Mouse (Mus musculus) kidney, adult 9 months (tissue): ENCODE results near the gene Rpl35a.
A peak's percentile ranks its signal among the peaks of the same experiment; 100 is the strongest.
"Not testable (repeated sequence)": the region's sequence is repeated elsewhere in the genome, so short reads cannot be mapped to it uniquely, and the experiment has no call there.

Experiments used
- DNase-seq: peaks from one replicate; pipeline ENCODE4 v3.0.0; 2022

Gene Rpl35a

DNA sequence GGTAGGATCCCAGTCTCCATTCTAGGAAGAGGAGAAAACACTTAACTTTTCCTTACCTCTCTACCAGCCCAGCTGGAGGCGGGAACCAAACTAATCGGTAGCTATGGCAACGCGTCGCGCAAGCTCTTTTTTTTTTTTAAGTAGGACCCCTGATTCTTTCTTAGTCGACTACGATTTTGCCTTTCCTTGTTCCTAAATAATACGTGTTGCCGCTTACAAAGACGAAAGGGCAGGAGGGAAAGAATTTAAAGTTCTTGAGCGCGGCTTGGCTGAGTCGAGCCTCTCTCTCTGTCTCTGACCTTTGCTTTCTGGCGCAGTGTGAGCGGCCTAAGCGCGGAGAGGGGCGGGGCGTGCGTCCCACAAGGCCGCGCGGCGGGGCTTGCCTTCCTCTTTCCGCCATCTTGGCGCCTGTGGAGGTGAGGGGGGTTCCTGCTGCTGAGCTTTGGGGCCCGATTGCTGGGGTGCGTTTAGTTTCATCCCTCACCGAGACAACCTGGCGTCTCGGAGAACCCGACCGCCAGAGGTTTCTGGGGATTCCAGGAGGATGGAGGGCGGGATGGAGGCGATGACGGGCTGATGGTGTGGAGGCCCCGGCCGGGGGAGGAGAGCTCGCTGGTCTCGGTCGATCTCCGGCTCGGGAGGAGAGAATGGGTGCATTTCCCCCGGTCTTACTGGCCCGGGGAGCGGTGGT is at the start of gene Rpl35a, which contains the start of gene Iqcg:
TSS of gene Rpl35a (plus strand) at position 359 of the 691 bp plus-strand sequence.
TSS of gene Iqcg (minus strand) at position 124 of the 691 bp plus-strand sequence.
- peak; percentile 93 for DNase-seq

DNA sequence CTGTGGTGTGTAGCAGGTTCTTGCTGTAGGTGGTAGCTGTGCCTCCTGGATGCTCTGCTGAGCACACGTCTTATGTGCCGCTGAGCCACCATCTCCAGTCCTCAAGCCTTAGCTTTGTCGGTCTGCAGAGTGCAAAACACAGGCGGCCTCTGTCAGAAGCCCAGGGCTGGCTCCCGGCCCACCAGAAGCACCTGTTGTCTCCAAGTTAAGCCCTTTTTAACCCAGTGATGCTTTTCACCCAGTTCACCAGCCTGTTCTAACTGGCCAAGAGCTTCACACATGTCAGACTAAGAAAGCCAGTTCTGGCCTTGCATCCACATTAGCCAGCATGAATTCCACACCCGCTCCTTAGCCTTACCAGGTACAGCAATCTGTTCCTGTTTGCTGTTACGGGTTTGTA is 49.4 kb upstream of the Rpl35a start:
- DNase-seq = no peak

DNA sequence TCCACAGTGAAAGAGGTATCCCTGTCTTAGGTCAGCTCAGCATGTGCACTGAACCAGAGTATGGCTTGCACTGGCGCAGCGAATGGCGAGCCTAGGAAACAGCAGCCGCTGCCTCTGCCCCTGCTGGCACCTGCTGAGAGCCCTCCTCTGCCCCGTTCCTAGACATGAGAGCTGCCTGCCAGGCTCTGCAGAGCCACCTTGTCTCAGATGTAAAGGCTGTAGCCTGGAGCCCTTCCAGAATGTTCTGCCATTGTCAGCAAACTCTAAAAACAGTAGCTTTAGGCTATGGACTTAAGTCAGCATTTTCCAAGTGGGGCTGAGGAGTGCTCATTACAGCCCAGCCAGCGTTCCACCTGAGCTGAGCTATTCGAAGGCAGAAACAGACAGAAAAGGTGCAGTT is 48.8 kb upstream of the Rpl35a start:
- peak; percentile 57 for DNase-seq

DNA sequence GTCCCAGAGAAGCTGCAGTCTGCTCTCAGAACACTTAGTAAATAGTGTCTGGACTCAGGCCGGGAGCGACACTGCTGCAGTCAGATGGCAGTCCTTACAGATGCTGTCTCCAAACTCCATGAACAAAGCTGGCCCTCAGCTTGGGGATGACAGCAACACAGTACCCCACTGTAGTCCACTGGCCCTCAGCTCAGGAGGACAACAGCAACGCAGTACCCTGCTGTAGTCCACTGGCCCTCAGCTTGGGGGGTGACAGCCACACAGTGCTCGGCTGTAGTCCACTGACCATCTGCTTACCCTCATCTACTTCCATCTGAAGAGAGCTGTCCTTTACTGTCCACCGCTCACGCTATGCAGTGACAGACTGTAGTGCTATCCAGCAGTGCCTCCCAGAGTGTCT is 46.1 kb upstream of the Rpl35a start:
- no peak for DNase-seq

DNA sequence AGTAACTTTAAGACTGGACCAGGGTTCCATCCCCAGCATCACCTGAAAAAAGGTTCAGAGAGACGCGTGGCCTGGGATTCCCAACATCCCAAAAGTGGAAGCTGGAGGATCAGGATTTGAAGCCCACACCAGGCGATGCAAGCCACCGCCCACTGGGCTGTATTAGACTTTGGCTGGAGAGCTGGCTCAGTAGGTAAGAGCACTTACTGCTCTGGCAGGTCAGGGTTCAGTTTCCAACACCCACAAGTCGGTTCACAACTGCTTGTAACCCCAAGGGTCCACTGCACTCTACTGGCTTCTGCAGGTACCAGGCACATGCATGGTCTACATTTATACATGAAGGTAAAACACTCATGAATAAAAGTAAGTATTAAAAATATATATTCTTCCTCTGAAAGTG is 42.5 kb upstream of the Rpl35a start:
- peak; percentile 68 for DNase-seq

DNA sequence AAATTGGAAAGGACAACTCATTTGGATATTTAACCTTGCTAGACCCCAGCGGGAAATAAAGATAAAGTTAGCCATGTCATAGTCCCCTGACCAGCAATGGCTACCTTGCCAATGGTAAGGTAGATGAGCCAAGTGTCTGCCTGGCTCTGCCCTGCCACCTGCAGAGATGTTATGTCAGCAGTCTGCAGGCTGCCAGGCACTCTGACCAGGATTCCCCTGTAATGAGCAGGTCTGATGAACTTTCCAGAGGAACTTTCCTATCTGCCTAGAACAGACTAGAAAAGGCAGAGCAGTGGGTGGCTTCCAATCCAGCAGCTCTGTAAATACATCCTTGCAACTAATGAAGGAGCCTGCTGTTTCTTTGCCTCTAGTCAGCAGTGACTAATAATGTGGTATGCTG is 41.3 kb upstream of the Rpl35a start:
- DNase-seq = peak; percentile 78

DNA sequence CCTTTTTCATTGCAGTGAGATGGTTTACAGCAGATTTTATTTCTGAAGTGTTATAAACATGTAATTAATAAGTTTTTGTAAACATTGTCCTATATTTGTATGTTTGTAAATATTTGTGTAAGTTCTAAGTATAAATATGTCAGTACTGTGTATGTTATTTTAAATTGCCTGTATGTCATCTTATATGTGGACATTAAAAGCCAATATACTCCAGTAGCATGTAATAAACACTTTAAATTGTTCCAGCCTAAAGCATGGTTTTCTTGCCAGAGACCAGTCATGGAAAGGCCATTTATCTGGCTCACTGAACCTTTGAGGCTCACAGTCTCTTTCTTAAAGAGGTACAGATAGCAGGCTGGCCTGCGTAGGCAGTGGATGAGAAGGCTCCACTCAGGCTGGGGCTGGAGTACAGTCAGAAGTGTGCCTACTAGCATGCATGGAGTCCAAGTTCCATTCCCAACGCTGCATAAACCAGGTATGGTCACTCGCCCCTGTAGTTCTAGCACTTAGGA is 40.8 kb upstream of the Rpl35a start:
- DNase-seq = no peak

DNA sequence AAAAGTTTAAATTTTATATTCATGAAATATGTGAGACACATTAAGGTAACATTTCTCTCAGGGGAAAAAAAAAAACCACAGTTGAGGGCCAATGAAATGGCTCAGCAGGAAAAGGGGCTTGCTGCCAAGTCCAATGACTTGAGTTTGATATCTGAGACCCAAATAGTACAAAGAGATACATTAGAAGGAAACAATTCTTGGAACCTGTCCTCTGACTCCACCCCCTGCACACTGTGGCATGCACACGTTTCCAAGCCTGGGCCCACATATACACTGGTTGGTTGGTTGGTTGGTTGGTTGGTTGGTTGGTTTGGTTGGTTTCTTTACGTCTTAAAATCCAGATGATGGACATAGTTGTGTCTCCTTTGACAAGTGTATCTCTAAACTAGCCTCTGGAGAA is 40.3 kb upstream of the Rpl35a start:
- no peak for DNase-seq

DNA sequence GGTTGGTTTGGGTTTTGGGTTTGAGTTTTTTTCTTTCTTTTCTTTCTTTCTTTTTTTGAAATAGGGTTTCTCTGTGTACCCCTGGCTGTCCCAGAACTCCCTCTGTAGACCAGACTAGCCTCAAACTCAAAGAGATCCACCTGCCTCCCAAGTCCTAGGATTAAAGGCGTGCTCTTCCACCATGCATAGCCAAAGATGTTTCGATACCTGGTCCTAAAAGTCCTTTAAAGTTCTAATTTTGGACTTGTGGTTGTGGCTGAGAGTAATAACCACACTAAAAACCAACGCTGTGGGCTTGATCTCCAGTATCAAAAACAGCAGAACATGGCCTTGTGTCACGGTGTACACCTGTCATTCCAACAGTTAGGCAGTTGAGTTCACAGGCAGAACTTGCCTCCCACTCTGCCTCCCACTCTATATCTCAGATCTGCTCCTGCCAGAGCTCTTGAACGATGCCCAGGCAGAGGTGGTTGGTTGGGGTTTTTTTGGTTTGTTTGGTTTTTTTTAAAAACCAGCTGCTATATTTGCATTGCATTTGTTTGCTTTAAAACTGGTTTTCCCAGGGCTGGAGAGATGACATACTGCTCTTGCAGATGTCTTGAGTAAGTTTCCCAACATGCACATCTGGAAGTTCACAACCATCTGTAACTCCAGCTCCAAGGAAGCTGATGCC is 38.4 kb upstream of the Rpl35a start:
- no peak for DNase-seq

DNA sequence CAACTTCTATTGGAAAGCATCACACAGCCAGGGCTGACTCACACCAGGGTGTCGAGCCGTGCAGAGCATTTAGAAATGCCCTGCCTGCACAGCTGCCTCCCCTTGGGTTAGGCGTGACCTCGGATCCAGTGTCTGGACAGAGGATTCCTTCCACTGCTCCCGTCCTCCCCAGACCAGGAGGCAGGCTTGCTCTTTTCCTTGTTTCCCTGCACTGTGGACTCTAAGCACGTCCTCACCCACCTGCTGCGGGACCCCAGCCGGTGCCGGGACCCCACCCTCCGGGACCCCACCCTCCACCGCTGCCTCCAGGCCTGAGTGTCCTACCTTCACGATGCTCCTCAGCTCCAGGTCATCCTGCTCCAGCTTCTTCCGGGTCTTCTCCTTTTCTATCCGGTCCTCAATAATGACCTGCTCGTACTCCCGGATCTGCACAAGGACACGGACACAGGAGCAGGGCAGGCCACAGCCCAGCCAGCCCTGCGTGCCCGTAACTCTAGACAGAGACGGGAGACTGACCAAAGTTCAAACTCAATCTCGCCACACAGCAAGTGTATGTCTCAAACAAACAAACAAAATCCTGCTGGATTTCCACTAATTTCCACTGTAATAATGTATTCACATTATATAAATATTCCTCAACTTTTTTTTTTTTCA is 37.0 kb upstream of the Rpl35a start:
- peak; percentile 85 for DNase-seq

DNA sequence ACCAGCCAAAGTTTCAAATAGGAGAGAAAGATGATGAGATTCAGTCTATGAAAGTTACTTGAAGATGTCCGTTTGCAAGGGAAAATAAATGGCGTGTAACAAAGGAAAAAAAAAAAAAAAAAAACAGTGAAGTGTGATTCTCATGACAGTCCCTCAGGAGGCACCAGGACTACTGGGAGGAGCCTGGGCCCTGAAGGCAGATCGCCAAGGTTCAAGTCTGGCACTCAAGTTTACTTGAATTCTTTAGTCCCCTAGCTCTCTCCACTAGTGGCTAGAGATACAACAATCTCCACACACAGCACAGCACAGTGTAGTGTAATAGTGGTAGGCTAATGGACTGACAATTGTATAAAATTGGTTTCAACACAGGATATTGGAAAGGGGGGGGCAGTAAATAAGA is 34.9 kb upstream of the Rpl35a start:
- peak; percentile 59 for DNase-seq

DNA sequence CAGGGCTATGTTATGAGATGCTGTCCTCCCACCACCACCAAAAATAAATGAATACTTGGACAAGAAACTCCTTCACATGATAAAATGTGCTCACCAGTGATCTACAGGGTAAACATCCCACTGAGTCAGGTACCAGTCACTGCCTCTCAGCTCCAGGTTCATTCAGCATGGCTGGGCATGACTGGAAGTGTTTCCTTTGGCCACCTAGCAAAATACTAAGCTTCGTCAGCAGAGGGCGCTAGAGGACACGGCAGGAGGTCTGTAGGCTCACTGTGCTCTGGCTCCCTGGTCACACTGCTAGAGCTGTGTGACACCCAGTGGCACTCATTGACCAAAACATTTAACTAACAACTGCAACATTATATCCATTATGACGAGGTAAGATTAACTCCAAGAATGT is 32.5 kb upstream of the Rpl35a start:
- DNase-seq = peak; percentile 92

DNA sequence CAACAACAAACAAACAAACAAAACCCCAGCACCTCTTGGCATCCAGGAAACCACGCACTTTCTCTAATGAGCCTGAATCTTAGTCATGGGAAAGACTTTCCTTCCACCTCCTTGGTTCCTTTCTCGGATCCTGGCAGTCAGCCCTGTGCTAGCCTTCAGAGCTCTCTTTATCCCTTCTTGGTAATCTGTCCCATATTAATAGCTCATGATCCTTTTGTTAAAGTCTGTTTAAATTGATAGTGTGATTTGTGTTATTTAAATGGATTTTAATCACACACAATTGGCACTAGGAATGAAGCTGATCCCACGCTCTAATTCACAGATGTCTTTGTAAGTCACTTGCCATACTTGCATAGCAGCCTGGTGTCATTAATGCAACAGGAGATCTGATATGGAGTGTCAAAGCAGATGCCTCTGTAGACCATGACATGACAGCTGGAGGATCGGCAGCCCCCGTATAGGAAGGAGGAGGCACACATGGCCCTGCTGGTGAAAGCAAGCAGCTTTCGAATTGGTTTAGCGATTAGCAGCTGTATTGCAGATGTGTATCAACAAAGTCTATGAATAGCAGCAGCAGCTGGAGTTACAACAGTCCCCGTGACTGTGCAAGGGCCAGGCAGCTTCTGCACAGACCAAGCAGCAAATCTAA is 31.7 kb upstream of the Rpl35a start:
- DNase-seq = no peak

DNA sequence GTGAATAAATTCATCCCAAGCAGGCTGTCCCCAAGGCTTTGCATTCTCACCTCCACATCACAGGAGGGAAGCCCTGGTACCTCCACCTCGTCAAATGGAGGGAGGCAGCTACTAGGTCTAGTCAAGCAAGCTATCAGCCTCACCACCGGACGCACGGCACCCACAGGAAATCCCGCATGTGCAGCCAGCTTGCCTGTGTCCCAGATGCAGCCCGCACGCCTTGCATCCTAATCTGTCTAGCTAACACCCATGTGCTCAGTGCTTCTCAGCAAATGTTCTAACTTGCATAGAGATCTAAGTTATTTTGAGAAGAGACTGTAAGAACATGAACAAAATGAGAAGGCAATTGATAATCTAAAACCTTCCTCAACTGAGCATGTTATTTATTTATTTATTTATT is 29.9 kb upstream of the Rpl35a start:
- DNase-seq = no peak

DNA sequence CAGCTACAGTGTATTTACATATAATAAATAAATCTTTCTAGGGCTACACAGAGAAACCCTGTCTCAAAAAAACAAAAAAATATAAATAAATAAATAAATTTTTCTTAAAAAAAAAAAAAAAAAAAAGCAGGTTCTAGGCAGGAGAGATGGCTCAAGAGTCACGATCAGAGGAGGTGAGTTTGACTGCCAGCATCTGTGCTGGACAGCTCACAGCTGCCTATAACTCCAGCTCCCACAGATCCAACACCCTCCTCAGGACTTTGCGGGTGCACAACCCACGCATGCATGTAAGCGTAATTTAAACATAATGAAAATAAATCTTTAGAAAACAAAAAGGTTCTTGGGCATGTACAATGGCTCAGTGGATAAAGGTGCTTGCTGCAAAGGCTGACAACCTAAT is 20.2 kb upstream of the Rpl35a start:
- no peak for DNase-seq

DNA sequence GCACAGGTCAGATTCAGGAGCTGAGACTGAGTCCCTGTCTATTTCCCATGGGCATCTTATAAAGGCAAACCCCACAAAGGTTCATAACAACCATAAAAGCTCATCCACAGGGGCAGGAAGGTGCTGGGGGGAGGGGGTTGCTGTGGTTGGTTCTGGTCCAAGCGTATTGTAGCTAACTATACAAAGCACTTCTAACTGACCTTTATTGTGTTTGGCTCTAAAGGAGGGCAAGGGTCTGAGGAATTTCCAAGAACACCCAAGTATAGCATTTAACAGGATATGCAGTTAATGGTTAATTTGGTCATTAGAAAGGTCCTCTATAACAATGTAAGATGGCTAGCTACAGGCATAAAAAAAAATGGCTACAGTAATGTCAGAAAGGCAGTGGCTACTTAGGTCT is 13.6 kb upstream of the Rpl35a start:
- DNase-seq = no peak

DNA sequence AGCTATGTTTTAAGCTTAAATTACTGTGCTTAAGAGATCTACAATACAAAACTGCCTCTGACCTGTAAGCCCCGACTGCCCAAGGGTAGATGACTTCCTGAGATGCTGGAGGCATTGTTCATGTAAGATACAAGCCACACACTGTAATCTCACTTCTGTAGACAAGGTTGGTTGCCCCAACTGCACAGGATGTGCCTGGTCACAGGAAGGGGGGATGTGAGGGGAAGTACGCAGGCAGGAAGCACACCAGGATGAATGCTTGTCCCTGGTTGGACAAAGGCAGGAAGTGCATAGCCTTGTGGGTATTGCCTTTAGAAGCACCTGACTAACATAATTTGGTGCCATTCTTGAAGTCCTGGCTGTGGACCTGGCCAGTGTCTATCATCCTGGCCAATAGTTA is 13.0 kb upstream of the Rpl35a start:
- DNase-seq = no peak

DNA sequence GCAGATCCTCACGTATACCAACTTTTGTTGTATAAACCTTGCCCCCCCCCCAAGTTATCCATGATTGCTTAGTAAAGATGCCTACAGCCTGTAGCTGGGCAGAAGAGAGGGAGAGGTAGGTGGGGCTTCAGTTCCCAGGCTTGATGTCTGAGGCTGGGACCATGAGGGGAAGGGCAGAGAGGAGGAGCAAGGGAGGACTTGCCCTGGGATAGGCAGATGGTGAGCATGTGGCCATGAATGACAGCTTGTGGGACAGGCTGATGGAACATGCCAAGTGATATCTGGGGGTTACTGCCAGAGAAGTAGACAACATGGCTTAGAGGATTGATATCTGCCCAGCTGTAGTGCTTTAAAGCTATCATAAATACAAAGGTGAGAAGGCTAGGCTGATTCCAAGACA is 8.2 kb upstream of the Rpl35a start:
- no peak for DNase-seq

DNA sequence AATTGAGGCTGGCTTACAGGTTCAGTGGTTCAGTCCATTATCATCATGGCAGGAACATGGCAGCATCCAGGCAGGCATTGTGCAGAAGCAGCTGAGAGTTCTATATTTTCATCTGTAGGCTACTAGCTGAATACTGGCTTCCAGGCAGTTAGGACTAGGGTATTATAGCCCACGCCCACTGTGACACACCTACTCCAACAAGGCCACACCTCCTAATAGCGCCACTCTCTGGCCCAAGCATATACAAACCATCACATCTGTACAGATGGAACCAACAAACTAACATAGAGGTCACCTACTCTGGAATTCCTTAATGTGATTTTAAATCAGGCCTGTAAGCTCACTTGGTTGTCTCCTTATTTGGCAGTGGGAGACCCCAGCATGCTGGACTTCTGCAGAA is 7.6 kb upstream of the Rpl35a start:
- no peak for DNase-seq

DNA sequence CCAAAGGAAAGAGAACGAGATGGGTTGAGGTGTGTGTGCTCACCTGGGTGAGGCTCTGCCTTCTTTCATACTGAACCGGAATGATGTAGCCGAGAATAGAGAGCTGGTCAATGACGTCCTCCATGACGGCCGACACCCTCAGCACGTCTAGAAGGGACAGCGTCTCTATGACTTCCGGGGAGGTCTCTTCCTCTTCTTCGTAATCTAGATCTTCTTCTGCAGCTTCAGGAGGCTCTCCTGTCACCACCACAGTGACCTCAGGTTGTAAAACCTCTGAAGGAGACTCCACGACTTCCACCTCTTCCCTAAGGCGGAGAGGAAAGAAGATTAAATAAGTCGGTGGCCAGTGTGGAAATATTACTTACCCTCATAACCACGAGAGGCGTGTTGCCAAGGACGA is 6.4 kb upstream of the Rpl35a start:
- DNase-seq = no peak

DNA sequence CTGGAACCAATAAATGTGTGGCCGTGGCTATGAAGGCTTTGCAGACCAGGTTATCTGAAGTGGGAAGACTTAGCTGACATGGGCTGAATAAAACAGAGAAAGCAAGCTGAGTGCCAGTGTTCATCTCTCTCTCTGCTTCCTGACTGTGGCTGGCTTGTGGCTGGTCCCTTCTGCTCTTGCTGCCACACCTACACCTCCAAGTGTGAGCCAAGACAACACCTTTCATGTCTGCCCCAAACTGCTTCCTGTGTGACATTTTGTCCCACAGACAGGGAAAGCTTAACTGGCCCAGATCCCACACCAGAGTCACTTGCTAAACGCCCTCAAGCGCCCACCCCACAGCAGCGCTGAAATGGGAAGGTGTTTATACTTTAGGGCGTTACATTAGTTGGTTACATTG is 3.1 kb upstream of the Rpl35a start:
- no peak for DNase-seq

DNA sequence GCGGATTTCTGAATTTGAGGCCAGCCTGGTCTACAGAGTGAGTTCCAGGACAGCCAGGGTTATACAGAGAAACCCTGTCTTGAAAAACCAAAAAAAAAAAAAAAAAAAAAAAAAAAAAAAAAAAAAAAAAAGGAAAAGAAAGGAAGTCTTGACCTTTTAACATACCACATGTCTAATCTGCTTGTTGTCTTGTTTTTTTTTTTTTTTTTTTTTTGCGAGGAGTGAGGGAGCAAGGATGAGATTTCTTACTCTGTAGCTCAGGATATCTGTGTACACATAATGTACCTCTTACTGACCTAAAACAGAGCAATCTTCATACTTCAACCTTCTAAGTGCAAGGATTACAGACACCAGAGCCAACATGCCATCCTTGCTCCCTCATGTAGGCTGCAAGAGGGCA is 1.3 kb upstream of the Rpl35a start:
- not testable (repeated sequence) for DNase-seq

DNA sequence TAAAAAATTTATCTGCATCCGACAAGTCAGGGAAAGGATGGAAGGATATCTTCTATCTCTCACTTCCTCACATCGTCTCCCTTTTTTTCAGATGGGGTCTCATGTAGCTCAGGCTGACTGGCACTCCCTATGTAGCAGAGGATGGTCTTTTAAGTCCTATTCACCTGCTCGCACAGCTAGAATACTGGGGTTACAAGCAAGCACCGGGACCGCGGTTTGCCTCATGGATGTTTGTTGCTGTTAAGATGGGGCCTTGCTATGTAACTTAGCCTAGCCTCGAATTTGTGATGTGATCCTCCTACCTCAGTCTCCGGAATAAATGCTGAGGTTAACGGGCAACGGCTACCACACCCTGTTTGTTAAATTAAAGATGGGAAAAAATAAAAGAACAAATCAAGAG is 598 bp upstream of the Rpl35a start:
- DNase-seq = no peak

DNA sequence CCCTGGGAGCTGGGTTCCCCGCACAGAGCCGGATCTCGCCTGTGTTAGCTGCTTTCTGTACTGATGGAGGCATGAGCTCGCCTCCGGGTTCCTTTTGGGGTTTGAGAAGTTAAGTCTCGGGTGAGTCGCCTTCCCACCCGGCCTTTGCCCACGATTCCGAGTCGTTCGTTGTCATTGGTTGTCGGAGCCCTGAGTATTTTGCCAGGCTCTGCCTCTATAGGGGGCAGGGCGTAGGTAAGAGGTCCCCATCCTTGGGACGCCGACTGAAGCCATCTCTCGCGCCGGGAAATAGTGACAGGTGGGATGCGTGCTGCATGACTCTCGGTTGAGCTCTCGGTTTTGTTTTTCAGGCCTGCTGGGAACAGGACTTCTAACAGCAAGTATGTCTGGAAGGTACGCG is 533 bp downstream of the Rpl35a start:
- DNase-seq = no peak
